Mouse (Mus musculus) NIH3T3 (cell line): ENCODE data around the gene Cyp11a1.

Experiments
- DNase-seq: peaks from one replicate; pipeline ENCODE4 v3.0.0-alpha.2; 2012; ENCODE audit warnings: low read depth

Cyp11a1 gene

DNA sequence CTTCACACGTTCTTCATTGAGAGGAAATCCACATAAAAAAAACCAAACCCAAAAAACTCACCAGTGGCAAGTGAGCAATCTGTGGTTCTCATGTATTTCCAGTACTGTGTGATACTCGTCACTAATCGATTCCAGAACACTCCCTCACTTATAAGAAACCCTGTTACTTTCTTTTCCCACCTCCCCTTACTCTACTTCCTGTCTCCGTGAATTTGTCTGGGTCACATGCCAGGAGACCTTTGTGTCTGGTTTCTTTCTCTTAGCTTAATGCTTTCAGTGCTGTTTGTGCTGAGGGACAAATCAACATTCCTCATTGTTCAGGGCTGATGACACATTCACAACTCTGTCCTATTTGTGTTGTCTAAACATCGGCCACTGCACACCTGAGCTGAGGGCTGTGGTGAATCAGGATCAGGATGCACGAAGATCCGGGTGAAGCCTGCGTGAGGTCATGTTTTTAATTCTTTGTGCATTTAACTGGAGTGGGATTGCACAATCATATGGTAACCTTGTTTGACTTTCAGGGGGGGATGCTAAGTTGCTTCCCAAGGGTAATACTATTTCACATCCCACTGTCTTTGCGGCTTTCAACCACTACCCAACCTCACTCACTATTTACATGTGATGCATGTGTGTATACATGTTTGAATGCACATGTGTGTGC, 33.3 kb upstream of the Cyp11a1 start:
- peak; percentile 5 for DNase-seq

DNA sequence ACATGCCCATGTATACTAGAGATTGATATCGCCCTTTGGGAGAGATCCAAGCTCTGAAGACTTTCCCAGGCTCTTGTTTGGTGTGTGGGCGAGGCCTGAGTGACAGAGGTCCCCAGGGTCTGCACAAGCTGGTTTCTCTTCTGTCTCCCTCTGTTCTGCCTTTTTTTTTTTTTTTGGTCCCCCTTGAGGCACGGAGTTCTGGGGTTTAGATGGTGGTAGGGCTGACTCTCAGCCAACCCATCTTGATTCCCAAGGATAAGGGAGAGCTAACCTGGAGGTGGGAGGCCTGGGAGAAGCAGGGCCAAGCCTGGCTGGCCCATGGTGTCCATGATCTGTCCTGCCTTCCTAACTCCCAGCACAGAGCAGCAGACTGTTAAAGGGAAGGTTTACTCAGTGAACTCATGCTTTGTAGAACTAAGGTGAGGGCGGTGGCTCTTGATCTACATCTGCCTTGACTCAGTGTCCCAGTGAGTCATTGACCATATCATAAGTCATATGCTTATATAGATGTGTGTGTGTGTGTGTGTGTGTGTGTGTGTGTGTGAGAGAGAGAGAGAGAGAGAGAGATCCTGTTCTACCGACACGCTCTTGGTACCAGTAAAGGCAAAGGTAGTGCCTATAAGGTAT, 32.7 kb upstream of the Cyp11a1 start:
- DNase-seq = no peak

DNA sequence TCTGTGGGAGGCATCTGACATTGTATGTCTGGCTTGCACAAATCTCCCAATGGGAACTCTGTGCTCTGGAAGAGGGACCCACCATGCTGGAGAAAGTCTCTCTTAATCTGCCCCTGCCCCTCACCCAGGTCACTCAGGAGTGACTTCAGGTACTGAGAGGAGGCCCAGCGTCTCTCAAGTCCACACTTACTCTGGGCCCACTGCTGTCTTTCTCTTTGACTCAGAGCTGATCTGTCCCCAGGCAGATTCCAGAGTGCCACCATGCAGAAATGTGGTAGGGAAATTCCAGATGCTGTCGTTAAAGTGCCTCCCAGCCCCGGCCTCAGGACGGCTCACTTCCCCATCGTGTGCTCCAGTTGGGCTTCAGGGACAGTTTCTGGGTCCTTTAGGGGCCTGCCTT, 32.0 kb upstream of the Cyp11a1 start:
- no peak for DNase-seq

DNA sequence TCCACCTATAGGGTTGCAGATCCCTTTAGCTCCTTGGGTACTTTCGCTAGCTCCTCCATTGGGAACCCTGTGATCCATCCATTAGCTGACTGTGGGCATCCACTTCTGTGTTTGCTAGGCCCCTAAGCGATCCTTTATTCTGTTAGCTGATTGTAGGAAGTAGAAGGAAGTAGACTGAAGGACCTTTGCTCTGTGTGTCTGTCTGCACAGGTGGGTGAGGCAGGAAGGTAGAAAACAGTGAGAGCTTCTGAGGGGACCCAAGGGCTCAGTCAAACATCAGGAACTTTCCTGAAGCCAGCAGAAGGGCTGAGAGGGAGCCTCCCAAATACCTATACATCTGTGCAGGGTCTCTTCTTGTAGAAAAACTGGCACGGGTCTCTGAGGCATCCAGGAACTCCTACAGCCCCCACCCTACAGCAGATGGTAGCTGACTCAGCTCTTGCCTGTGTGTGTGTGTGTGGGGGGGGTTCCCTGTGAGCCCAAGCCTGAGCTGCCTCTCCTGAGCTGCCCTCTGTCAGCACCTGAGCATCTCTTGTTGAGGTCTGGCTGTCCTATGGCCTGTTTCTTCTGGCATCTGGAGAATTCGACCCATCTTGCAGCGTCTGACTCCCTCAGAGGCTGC, 30.9 kb upstream of the Cyp11a1 start:
- DNase-seq = no peak

DNA sequence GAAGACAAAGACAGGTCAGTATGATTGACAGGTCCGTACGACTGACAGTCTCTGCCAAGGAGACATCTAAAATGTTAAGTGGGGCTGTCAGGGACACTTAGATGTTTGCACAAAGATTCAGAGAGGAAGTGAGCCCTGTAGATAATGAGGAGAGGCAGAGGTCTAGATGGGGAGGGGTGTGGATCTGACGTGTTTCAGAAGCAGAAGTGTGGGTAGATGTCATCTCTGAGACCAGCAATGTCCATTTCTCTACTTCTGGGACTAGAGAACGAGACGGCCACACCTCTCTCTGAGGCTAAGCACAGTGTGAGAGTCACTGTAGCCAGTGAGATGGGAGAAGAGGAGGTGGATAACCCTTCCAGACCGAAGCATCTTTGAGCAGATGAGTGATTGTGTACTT, 28.2 kb upstream of the Cyp11a1 start:
- no peak for DNase-seq

DNA sequence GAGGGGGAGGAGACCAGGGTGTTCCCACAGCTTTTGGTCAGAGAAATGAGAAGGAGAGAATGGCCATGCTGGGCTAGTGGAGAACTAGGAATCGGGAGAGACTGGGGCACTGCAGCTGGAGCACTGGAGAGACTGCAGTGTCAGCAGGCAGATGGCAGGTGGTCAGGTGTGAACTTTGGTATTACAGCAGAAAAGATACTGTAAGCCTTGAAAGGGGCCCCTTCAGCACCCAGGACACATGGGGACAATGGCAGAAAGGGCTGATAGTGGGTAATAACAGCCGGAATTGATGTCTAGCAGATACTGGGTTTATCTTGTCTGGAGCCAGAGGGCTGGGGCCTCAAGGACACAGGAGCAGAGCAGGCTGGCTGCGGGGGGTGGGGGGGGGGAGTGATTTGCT, 27.4 kb upstream of the Cyp11a1 start:
- no peak for DNase-seq

DNA sequence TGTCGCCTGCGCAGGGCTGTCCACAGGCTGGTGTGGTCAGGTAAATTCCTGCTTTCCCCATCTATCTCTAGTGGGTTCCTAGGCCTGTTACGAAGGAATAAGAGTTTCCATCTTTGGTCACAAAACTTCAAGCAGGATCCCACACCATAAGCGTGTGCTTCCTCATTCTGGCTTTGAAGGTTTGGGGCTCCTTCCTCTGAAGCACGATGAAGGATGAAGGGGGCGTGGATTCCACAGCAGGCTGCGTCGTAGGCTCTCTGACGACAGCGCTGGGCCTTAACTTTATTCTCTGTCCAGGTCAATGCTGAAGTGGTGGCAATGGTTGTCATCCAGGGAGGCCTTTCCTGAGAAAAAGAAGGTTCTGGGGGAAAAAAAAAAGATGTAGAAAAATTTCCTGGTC, 25.6 kb upstream of the Cyp11a1 start:
- no peak for DNase-seq

DNA sequence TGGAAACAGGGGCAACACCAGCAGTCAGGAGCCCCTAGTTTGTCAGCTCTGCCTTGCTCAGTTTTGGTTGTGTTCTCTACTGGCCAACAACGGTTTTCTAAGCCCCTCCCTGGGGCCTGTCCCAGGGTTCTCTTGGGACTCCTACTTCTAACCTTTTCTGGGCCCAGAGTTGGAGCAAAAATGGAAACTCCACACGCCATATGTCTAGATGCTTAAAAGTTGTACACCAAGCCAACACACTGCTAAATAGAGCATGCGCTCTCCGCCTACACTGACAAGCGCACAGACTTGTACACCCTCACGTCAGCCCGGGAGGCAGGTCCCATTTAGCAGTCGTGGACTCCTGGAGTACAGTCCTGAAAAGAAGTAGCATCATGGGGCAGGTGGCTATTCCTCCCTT, 20.9 kb upstream of the Cyp11a1 start:
- DNase-seq = no peak

DNA sequence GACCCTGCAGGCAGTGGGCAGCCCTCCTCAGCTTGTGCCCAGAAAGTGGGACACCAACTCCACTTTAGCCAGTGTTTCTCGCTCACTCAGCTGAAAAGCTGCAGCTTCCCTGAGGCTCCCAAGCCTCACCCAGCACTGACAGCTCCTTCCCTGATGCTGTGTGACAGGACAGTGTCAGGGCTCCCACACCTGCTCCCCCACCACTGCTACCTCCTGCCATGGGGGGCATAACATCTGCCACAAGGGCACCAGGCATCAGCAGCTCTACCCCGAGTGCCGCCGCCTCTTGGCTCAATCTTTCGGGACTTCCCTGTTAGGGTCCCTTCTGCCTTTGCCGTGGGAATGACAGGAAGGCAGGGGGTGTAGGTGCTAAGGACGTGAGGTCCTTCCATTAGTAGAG, 19.9 kb upstream of the Cyp11a1 start:
- no peak for DNase-seq

DNA sequence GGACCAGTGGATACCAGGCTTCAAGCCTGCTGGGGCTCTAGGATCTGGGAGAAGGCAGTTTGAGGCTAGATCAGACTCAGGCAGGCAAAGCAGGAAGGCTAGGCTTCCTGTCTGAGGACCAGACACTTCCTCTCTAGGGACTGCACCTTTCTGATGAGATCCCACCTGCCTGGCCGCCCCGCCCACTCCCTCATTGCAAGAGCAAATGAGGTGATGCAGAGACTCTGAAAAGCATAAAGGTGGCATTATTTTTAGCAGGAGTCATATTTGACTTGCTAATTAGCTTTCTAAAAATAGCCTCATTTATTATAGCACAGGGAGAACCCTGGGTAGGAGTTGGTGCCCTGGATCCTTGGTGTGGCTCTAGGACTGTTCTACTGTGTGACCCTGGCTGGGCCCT, 18.1 kb upstream of the Cyp11a1 start:
- DNase-seq = no peak

DNA sequence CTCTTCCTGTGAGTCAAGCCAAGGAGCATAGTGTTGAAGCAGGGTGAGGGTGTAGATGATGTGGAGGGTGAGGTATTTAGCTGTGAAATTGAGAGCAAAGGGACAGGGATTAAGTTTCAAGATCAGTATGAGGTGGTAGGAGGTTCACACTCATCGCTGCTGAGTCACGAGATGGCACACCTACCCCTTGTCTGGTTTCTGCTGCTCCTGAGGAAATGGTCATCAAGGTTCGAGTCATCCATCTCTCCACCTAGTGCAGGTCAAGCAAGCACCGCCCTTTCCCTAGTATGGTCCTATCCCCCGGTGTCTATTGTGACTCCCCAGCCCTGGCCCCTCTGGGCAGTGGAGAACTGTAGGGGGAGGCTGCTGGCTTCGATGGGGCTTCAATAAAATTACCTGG, 16.9 kb upstream of the Cyp11a1 start:
- DNase-seq = no peak

DNA sequence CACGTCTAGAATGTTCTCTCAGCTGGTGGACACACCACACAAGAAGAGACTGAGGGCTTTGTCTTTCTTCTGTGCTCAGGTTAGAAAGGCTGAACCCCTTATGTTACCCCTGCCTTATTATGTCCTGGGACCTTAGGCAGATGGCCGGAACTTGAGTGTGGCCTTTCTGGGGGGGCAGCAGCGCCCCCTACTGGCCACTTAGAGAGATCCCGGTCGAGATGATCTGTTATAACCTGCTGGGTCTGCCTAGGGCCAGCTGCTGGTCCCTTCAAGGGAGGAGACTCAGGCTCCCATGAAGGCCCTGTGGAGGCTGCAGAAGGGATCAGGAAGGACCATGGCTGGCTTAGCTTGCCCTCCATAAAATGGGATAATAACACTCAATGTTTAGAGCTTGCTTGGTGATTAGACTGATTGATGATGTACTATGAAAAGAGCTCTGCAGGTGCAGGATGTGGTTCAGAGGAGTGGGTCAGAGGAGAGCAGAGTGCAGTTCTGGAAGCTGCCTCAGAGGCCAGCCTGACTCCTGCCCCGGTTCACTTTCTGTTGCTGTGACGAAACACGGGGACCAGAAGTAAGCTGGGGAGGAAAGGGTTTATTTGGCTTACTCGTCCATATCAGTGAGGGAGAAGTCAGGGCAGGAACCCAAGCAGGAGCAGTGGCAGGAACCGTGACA, 15.6 kb upstream of the Cyp11a1 start:
- DNase-seq = peak; percentile 75

DNA sequence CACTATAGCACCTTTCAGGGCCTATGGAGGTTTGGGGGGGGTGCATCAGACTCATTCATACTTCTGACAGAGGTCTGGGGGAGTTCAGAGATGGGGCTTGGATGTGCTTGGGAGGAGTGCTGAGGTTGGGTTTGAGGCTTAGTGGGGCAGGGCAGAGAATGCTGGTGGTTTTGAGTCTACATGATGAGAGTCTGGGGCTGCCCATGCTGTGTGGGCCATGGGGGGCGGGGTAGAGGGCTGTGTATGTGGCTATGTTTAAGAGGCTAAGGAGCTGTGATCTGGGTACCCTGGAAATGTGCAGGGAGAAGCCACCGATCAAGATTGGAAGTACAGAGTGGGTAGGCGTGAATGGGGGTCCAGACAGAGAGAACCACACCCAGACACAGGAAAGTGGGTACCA, 14.2 kb upstream of the Cyp11a1 start:
- DNase-seq = no peak

DNA sequence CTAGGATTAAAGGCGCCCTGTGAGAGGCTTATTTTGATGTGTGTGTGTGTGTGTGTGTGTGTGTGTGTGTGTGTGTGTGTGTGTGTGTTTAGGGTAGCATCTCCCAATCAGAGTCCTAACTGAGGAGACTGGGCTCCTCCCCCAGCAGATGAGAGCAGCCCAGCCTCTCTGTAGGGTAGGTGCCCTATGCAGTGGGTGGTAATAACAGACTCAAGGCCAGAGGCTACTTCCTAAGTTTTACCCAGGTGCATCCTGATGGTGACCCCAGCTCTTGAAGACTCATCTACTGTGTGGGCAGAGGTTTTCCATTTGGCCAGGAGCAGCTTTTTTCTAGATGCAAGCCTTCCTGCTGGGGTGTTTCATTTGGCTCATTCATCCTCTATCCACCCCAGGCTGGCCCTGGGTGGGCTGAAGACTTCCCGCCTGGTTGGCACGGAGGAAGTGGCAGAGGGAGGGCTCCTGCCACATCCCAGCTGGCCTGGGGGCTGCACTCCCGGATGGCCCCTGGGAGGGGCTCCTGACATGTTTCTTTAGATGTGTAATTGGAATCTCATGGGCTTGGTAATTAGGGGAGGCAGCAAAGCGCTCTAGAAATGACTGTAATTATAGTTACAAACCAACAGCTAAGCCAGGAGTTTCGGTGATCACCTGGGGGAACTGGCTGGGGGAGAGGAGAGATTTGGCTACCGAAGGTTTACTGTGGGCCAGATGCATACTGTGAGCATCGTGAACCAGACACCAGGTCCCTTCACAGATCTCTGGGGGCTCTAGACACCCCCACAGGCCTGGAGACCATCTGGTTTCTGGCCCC, 13.2 kb upstream of the Cyp11a1 start:
- no peak for DNase-seq

DNA sequence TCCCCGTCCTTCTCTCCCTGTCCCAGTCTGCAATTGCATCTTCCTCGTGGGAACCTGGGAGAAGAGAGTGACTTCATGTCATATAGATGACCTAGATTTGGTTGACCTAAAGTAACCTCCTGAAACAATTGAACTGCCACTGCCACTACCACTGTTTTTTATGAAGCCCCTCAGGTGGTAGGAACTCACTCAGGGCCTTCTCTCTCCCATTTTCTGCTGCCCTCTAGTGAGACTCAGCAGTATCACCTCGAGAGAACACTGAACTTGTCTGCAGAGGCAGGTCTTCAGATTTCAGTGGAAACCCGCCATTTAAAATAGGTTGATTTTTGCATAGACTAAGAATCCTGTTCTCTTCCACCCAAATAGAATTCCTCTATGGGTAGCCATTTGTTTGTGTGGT, 10.9 kb upstream of the Cyp11a1 start:
- peak; percentile 36 for DNase-seq

DNA sequence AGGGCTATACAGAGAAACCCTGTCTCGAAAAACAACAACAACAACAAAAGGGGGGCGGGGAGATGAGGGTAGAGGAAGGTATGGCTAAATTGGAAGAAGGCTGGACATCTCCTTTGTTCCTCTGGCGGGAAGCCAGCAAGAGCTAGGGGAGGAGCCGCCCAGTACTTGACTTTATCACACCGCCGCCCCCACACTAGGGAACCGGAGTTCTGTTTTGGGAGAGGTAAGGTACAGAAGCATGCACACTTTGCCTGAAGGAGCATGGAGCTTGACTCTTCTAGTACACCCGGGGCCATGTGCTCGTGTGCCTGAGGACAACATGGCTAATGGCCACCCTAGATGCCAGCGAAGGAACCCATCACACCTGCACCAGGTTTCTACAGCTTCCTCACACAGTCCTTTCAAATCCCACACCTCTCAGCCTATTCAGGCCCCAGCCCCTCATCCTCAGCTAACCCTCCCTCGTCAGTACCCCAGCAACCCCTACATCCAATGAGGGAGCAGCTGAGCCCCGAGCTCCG, 8.6 kb upstream of the Cyp11a1 start:
- no peak for DNase-seq

DNA sequence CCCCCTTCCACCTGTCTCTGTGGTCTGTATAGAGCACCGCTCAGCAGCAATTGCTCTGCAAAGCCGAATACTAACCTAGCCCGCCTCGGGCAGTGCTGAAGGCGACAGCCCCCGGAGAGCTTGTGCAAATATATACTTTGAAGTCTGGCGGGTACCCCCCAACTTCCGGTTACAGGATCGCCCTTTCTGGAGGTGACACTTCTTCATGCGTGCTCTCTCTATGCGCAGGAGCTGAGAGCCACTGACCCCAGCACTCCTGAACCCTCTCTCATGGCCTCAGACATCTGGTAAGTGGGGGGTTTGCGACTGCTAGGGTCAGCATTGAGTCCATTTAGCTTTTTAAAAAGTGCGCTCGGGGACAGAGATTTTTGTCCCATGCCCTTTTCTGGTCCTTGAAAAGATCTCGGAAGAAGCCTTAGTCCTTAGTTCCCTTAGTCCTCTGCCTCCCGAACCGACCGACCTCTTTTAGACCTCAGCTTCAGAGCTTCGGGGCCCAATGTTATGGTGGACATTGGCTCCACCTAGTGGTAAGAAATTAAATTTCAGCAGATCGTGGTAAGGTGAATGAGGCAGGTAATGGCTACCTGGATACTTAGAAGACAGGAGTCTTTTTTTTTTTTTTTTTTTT, 8.1 kb upstream of the Cyp11a1 start:
- DNase-seq = peak; percentile 74

DNA sequence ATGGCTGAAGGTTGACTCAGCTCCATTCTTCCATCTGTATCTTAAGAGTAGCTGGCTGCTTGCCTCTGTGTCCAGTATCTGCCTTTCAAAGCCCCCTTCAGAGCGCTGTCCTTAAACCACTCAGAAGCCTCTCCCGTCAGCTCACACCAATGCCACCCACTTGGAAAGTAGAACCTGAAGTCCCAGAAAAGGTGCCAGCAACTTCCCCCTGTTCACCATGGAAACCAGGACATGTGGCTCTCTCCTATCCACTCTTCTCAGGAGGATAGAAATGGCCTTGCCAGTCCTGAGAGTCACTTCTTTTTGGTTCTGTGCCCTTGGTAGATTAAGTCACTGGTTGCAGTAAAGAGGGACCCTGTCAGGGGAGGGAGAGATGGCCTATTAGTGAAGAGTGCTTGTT, 7.5 kb upstream of the Cyp11a1 start:
- DNase-seq = no peak

DNA sequence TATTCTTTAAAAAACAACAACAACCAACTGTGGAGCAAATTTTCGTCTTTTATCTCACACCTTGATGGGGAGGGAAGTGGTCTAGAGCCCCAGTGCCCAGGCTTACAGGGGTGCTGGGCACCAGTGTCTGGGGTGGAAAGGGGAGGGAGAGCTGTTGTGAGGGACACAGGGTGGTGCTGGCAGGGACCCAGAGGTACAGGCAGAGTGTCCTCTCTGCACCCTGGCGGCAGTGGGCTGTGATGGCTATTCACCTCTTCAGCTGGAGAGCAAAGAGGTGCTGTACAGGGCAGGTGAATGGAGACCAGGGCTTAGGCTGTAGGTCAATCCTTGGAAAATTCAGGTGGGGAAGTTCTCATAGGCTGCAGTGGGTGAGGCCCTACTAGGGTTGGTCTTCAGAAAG, 6.5 kb upstream of the Cyp11a1 start:
- no peak for DNase-seq

DNA sequence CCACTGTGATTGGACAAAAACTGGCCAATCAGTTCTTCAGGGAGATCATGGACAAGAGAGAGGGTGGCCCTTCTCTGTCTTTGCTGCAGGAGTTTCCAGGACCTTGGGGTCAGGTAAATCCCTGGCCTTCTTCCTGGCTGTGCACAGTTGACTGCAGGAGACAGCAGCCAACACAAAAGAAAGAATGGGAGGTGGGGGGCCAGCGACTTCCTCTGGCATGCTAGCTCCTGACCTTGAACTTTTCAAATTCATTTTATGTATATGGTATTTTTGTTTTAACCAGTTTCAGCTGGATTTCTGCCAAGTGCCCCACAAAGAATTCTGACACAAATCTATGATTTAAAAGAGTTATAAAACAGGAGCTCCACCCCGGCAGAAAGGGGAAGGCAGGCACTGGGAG, 2.9 kb upstream of the Cyp11a1 start:
- no peak for DNase-seq

DNA sequence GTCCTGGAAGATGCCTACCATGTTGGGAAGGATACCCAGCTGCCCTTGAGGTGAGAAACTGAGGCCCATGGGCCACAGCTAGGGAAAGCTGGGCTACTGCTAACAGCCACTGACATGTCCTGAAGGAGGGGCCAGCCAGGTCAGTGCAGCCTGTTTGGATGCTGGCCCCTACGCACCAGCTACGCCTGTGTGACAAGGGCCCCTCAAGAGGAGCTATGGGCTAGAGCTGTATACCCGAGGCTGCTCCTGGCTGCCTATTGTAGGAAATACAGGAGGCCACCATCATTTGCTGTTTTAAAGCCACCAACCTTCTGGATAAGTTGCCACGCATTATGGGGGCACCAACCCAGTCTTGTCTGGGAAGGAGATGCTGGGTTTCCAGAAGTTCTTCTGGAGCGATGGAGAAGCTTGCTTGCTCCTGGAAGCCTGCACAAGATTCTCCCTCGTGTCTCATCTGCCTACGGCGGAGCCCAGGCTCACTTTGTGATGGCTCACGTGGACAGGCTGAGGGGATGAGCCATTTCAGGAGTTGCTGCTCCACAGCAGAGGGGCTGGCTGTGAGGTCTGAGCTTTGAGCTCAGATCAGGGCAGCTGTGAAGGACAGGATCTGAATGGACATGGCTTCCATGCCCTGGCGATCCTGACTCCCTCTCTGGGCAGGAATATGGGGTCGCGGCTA, 2.3 kb downstream of the Cyp11a1 start:
- no peak for DNase-seq
